Mouse (Mus musculus) testis, adult 2 months (tissue): ENCODE measurements around the gene Mei1. TPM values are rescaled to one million over a fixed set of nuclear protein-coding genes. Genes with fewer than 3 reads are reported as not detected.
A peak's percentile ranks its signal among the peaks of the same experiment; 100 is the strongest.

Experiments used
- H3K27ac ChIP-seq: fragments of 200-500 bp; 2 replicates; pipeline ENCODE4 v1.5.1; 2012; ENCODE audit warnings: low read depth, low read length; ENCODE audit not compliant: control insufficient read depth, insufficient read depth
- H3K27me3 ChIP-seq: fragments of 200-500 bp; 2 replicates; pipeline ENCODE4 v1.6.1; 2012; ENCODE audit warnings: mild to moderate bottlenecking, low read length, moderate library complexity; ENCODE audit not compliant: control insufficient read depth, insufficient read depth
- H3K36me3 ChIP-seq: fragments of 200-500 bp; 2 replicates; pipeline ENCODE4 v1.6.1; 2012; ENCODE audit warnings: mild to moderate bottlenecking, low read length; ENCODE audit not compliant: control insufficient read depth, insufficient read depth
- H3K4me1 ChIP-seq: fragments of 200-500 bp; 2 replicates; pipeline ENCODE4 v1.6.1; 2012; ENCODE audit warnings: low read length; ENCODE audit not compliant: control insufficient read depth, insufficient read depth
- H3K4me3 ChIP-seq: fragments of 200-500 bp; 2 replicates; pipeline ENCODE4 v1.5.1; 2012; ENCODE audit warnings: low read depth, mild to moderate bottlenecking, low read length, moderate library complexity, mixed read lengths; ENCODE audit not compliant: control insufficient read depth
- CTCF ChIP-seq: fragments of 200-500 bp; IDR thresholded peaks from 2 replicates; pipeline ENCODE4 v1.5.1; 2012; ENCODE audit warnings: low read depth, mild to moderate bottlenecking, inconsistent platforms, low read length, moderate library complexity; ENCODE audit not compliant: control insufficient read depth, insufficient read depth, insufficient replicate concordance
- POLR2A ChIP-seq: fragments of 200-500 bp; IDR thresholded peaks from 2 replicates; pipeline ENCODE4 v1.6.1; 2012; ENCODE audit warnings: low read depth, mild to moderate bottlenecking, inconsistent platforms, low read length, moderate library complexity; ENCODE audit not compliant: control insufficient read depth
- polyA plus RNA-seq: library from polyadenylated mRNA; depleted of rRNA; stranded (reverse); fragments of >200 nt; gene quantifications from 2 replicates; pipeline ENCODE4 v1.2.3, GENCODE M21; 2012

Gene Mei1
- polyA plus RNA-seq, 1 experiment = 10.3 TPM

GRCm38 (mm10) chr15:82130599-82130998 lies 60.8 kb downstream of the Mei1 start:
- TF ChIP-seq POLR2A (no peak), CTCF (no peak)
- no peaks in the 10 kb centered on the region for H3K27me3 ChIP-seq
- peaks cover 7% of the 10 kb centered on the region; the same call in 1 of the 2 replicates for H3K4me1 ChIP-seq
- no peak overlapping the region for H3K27ac ChIP-seq
- H3K36me3 ChIP-seq = no peaks in the 10 kb centered on the region; the same call in none of the 2 replicates
- no peak overlapping the region for H3K4me3 ChIP-seq

- no peak overlapping the region for H3K4me3 ChIP-seq
- H3K27ac ChIP-seq = no peak overlapping the region
- no peaks in the 10 kb centered on the region; the same call in none of the 2 replicates for H3K36me3 ChIP-seq
- TF ChIP-seq POLR2A (no peak), CTCF (no peak)
- H3K27me3 ChIP-seq = no peaks in the 10 kb centered on the region
- no peaks in the 10 kb centered on the region for H3K4me1 ChIP-seq
Measured at GRCm38 (mm10) chr15:82135372-82135771, 65.6 kb downstream of the Mei1 start.

DNA sequence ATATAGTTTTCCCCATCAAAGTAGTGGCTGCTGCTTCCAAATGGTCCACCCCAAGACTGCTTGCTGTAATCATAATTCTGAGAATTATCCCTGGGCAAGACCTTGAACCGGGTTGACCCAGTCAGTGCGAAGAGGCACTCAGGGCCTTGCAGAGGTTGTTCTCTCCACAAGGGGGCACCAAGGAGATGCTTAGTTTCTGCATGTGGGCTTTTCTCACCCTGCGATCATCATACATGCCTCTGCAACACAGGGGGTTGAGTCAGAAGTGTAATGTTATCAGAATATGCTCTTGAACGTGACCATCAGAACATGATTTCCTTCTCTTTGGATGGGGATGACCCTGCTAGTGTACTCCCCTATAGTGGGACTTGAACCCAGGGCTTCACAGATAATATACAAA lies 68.8 kb downstream of the Mei1 start:
- H3K27me3 ChIP-seq = no peaks in the 10 kb centered on the region
- H3K36me3 ChIP-seq = no peaks in the 10 kb centered on the region; the same call in 1 of the 2 replicates
- TF ChIP-seq CTCF (peak; percentile 56; the same call in 1 of the 2 replicates), POLR2A (no peak)
- no peak overlapping the region for H3K4me3 ChIP-seq
- no peak overlapping the region for H3K27ac ChIP-seq
- no peaks in the 10 kb centered on the region for H3K4me1 ChIP-seq

DNA sequence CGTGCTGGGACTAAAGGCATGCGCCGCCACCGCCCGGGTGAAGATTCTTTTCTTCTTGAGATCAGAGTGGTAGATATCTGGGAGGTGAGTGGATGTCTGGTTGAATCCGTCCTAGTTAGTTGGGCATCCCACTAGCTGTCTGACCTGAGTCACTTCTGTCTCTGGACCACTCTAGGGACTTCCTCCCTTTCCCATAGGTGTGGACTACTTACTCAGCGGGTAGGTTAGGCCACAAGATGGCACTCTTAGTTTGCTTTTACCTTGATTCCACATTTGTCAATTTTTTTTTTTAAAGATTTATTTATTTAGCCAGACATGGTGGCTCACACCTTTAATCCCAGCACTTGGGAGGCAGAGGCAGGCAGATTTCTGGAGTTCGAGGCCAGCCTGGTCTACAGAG lies 69.4 kb downstream of the Mei1 start:
- H3K27ac ChIP-seq = no peak overlapping the region
- H3K36me3 ChIP-seq = no peaks in the 10 kb centered on the region; the same call in 1 of the 2 replicates
- TF ChIP-seq POLR2A (no peak), CTCF (no peak)
- H3K4me3 ChIP-seq = no peak overlapping the region
- H3K4me1 ChIP-seq = no peaks in the 10 kb centered on the region
- no peaks in the 10 kb centered on the region for H3K27me3 ChIP-seq

DNA sequence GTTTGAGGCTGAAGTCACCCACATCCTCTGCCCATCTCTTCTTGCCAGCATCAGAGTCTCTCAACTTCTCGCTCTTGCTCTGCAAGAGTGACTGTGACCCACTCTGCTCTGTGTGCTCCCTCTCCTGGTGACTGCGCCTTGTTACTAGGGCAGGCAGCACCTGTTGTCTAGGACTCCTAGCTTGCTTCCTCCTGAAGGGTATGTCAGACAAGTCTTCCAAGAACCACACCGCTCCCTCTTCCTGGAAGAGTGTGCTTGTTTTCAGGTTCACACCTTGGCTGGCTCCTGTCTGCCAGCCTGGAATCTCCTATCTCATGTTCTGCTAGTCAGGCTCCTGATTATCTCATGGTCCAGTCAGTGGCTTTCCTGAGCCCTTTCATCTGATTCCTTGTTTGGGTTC lies 70.6 kb downstream of the Mei1 start:
- H3K36me3 ChIP-seq = no peaks in the 10 kb centered on the region; the same call in 1 of the 2 replicates
- H3K4me3 ChIP-seq = no peak overlapping the region
- H3K27ac ChIP-seq = no peak overlapping the region
- TF ChIP-seq POLR2A (no peak), CTCF (no peak)
- H3K4me1 ChIP-seq = no peaks in the 10 kb centered on the region
- no peaks in the 10 kb centered on the region for H3K27me3 ChIP-seq

DNA sequence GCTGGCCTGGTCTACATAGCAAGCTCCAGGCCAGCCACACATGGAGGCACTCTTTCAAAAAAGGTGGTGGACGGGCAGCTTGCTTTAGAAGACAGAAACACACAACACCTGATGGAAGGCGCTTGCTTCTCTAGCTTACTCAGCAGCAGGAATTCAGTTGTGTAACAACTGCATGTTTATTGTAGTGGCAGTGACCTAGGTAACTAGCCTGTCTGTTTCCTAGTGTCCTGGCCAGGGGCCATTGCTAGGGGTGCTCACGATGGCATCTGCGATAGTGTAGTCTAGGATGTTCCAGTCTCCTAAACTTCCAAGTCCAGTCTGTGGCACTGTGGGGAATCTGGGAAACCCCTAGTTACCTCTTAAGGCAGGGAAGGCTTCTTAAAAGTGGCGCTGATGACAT lies 74.4 kb downstream of the Mei1 start:
- Histone ChIP-seq H3K4me3 (no peak overlapping the region), H3K27me3 (no peaks in the 10 kb centered on the region), H3K27ac (no peak overlapping the region), H3K36me3 (no peaks in the 10 kb centered on the region), H3K4me1 (peaks cover 11% of the 10 kb centered on the region)
- no peak for TF ChIP-seq CTCF

GRCm38 (mm10) chr15:82145408-82145807 lies 75.6 kb downstream of the Mei1 start:
- TF ChIP-seq CTCF (no peak), POLR2A (no peak)
- no peaks in the 10 kb centered on the region for H3K27me3 ChIP-seq
- H3K4me1 ChIP-seq = peaks cover 14% of the 10 kb centered on the region
- no peak overlapping the region for H3K4me3 ChIP-seq
- H3K27ac ChIP-seq = no peak overlapping the region
- H3K36me3 ChIP-seq = no peaks in the 10 kb centered on the region
